9 mouse cellular contexts compared by ENCODE assay signal in the genomic region with DNA sequence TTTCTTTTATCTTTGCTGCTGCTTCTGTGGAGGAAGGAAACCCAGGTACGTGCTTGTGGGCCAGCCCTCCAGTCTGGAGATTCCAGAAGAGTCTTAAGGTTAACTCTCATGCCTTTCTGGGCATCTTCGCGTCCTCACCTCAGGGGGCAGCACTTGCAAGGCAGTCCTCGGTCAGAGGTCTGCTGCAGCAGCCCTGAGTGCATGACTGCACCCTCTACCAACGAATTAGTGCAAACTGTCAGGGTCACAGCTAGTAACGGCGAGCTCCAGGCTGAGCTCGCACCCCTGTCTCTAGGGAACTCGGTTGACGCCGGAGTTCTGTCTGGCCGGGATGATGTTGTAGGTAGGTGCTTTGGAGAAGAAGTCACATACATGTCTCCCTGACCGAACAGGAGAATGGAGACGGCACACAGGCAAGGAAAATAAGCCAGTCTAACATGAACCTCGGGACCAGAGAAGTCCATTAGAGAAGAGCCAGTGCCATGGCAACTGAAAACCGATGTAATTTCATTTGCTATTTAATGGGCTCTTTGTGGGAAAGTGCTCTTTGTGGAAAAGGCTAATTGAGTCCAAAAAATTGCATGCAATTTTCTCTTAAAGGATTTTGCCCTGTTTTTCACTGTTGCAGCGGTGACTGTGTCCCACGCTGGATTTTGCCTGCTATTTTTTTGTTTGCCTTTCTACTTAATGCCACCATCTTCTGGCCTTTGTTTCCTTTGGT. TPM values are rescaled to one million over a fixed set of nuclear protein-coding genes. Genes with fewer than 3 reads are reported as not detected.
DNase-seq lines count a peak whose midpoint lies in the region; ATAC-seq and TF ChIP-seq lines count a peak whose summit lies in the region.
"Had no signal": no experiment of that assay in that cellular context is flagged by ENCODE, and none has a peak within 500 bp of the region (broad histone marks: within the 10 kb centered on the region; RNA-seq: fewer than 3 reads in every experiment).

No protein-coding gene starts in this region.

- no peaks in the 10 kb centered on the region for H3K9me3 ChIP-seq in kidney, embryonic 16.5 days (ENCODE audit: low read length)
- no peaks in the 10 kb centered on the region for H3K9me3 ChIP-seq in forebrain, embryonic 15.5 days
- H3K9me3 ChIP-seq in midbrain, embryonic 10.5 days (replicated peaks), result no peaks in the 10 kb centered on the region
- H3K9me3 ChIP-seq in heart, embryonic 11.5 days (replicated peaks; ENCODE audit: control insufficient read depth, low read length), result no peaks in the 10 kb centered on the region

- no peak overlapping the region for H3K9ac ChIP-seq in kidney, embryonic 16.5 days (replicated peaks; ENCODE audit: low read length)
- peak overlapping the region; percentile 31 for H3K9ac ChIP-seq in forebrain, embryonic 15.5 days (replicated peaks)
- no peak overlapping the region for H3K9ac ChIP-seq in heart, embryonic 11.5 days (ENCODE audit: low read depth, low read length)

- H3K4me2 ChIP-seq in kidney, embryonic 16.5 days (replicated peaks; ENCODE audit: low read depth, low read length), result peak overlapping the region; percentile 36
- H3K4me2 ChIP-seq in forebrain, embryonic 15.5 days (replicated peaks), result peak overlapping the region; percentile 40
- no peak overlapping the region for H3K4me2 ChIP-seq in heart, embryonic 11.5 days

- no peak; the same call in 1 of the 2 replicates for TF ChIP-seq CTCF in gastrocnemius, adult 2 months (IDR thresholded peaks at IDR 0.05)

- peak; percentile 54; the same call in 1 of the 2 replicates for ATAC-seq in kidney, embryonic 16.5 days (ENCODE audit: low FRiP score, low TSS enrichment)
- peak; percentile 68 for ATAC-seq in forebrain, embryonic 15.5 days (replicated peaks)
- ATAC-seq in heart, embryonic 11.5 days (replicated peaks; ENCODE audit: insufficient number of reproducible peaks, low FRiP score, low TSS enrichment), result no peak

- H3K4me1 ChIP-seq in kidney, embryonic 16.5 days (ENCODE audit: insufficient read depth, low read length), result peaks cover 3% of the 10 kb centered on the region; the same call in 1 of the 2 replicates
- H3K4me1 ChIP-seq in forebrain, embryonic 15.5 days, result peaks cover 31% of the 10 kb centered on the region
- peaks cover 58% of the 10 kb centered on the region for H3K4me1 ChIP-seq in midbrain, embryonic 10.5 days
- no peaks in the 10 kb centered on the region; the same call in 1 of the 2 replicates for H3K4me1 ChIP-seq in heart, embryonic 11.5 days (ENCODE audit: control insufficient read depth, insufficient read depth, low read length)

- H3K27me3 ChIP-seq in kidney, embryonic 16.5 days (ENCODE audit: insufficient read depth, low read length), result no peaks in the 10 kb centered on the region
- no peaks in the 10 kb centered on the region for H3K27me3 ChIP-seq in forebrain, embryonic 15.5 days
- H3K27me3 ChIP-seq in midbrain, embryonic 10.5 days (ENCODE audit: low read depth, poor library complexity, severe bottlenecking), result no peaks in the 10 kb centered on the region
- H3K27me3 ChIP-seq in heart, embryonic 11.5 days (ENCODE audit: control insufficient read depth, insufficient read depth, low read length), result no peaks in the 10 kb centered on the region
- H3K27me3 ChIP-seq: CH12.LX had no signal

- no peaks in the 10 kb centered on the region for H3K36me3 ChIP-seq in kidney, embryonic 16.5 days (ENCODE audit: insufficient read depth, low read length)
- H3K36me3 ChIP-seq in forebrain, embryonic 15.5 days, result no peaks in the 10 kb centered on the region
- H3K36me3 ChIP-seq in midbrain, embryonic 10.5 days, result no peaks in the 10 kb centered on the region
- no peaks in the 10 kb centered on the region; the same call in 1 of the 2 replicates for H3K36me3 ChIP-seq in heart, embryonic 11.5 days (ENCODE audit: control insufficient read depth, insufficient read depth, low read length)

- no peak overlapping the region for H3K27ac ChIP-seq in kidney, embryonic 16.5 days (ENCODE audit: low read length)
- peak overlapping the region; percentile 81 for H3K27ac ChIP-seq in forebrain, embryonic 15.5 days (replicated peaks)
- peak overlapping the region; percentile 81 for H3K27ac ChIP-seq in midbrain, embryonic 10.5 days (replicated peaks)
- no peak overlapping the region for H3K27ac ChIP-seq in gastrocnemius, adult 2 months
- H3K27ac ChIP-seq in heart, embryonic 11.5 days (ENCODE audit: low read depth, low read length), result no peak overlapping the region

- intact Hi-C loops in gastrocnemius, adult 2 months (cut with DNase I), result no loop called here

- no peak for DNase-seq in kidney, postnatal 10 days
- DNase-seq in brain, adult 2 months (ENCODE audit: low read depth, low spot score), result peak; percentile 23
- peak; percentile 67 for DNase-seq in midbrain, embryonic 10.5 days (ENCODE audit: low spot score)
- DNase-seq in gastrocnemius, adult 2 months, result no peak
- DNase-seq in layer of hippocampus, adult 18-20 months (ENCODE audit: low spot score in 2 of 2), result no peak

- H3K4me3 ChIP-seq in kidney, embryonic 16.5 days (ENCODE audit: low read length), result peak overlapping the region; percentile 13; the same call in 1 of the 2 replicates
- H3K4me3 ChIP-seq in forebrain, embryonic 15.5 days, result peak overlapping the region; percentile 26
- peak overlapping the region; percentile 40 for H3K4me3 ChIP-seq in midbrain, embryonic 10.5 days
- no peak overlapping the region for H3K4me3 ChIP-seq in gastrocnemius, adult 2 months
- H3K4me3 ChIP-seq in heart, embryonic 11.5 days (ENCODE audit: low read depth, low read length), result no peak overlapping the region

- WGBS in kidney, embryonic 16.5 days, result 33% methylated on average over 18 of the region's 18 CpGs
- WGBS in forebrain, embryonic 15.5 days, result 4% methylated on average over 18 of the region's 18 CpGs
- WGBS in midbrain, embryonic 10.5 days, result 15% methylated on average over 18 of the region's 18 CpGs
- WGBS in heart, embryonic 11.5 days (ENCODE audit: insufficient replicate concordance), result 43% methylated on average over 18 of the region's 18 CpGs

RNA-seq across cellular contexts. Expression of gene Asb4, which starts 20.1 kb away (rescaled TPM):
- 23.0 and 23.4 TPM in 2 replicates for polyA plus RNA-seq in kidney, embryonic 16.5 days (2015; fragmentation: Nextera tagmentation; extraction: Ambion mirVana)
- polyA plus RNA-seq in forebrain, embryonic 15.5 days (2015; fragmentation: Nextera tagmentation; extraction: Ambion mirVana), result 14.2 and 15.9 TPM in 2 replicates
- polyA plus RNA-seq in midbrain, embryonic 10.5 days (2016; fragmentation: Nextera tagmentation; extraction: Ambion mirVana), result 25.3 and 25.7 TPM in 2 replicates
- 10 to 100 TPM; 13.1 to 13.4 TPM for total RNA-seq in gastrocnemius, adult 2 months (2021)
- 58.4 and 70.1 TPM in 2 replicates for polyA plus RNA-seq in heart, embryonic 11.5 days (2014; fragmentation: Nextera tagmentation; extraction: Ambion mirVana)
- under 1 TPM; 0.27 to 0.76 TPM for total RNA-seq in layer of hippocampus, adult 18-20 months (2021)

Comparison
In these comparisons a context has a peak if more than half of its experiments do, and no peak if none do; other contexts are left out.
1. H3K27ac ChIP-seq: peak in forebrain, embryonic 15.5 days (single experiment) and midbrain, embryonic 10.5 days (single experiment); none in kidney, embryonic 16.5 days (single experiment), gastrocnemius, adult 2 months (single experiment) and heart, embryonic 11.5 days (single experiment).
2. H3K4me3 ChIP-seq: peak in kidney, embryonic 16.5 days (single experiment), forebrain, embryonic 15.5 days (single experiment) and midbrain, embryonic 10.5 days (single experiment); none in gastrocnemius, adult 2 months (single experiment) and heart, embryonic 11.5 days (single experiment).
3. DNase-seq: peak in brain, adult 2 months (single experiment) and midbrain, embryonic 10.5 days (single experiment); none in kidney, postnatal 10 days (single experiment), gastrocnemius, adult 2 months (single experiment) and layer of hippocampus, adult 18-20 months (0 of 2).